Mouse (Mus musculus) myocyte (in vitro differentiated cells): ENCODE measurements at regions not wholly inside any gene's neighbourhood (a gene's known extent, or its start where the extent isn't known, plus 50 kb on each side); places are given as distances from the start of the nearest gene placed in this dataset.
A peak's percentile ranks its signal among the peaks of the same experiment; 100 is the strongest.

Experiments used
- H3K27me3 ChIP-seq: one replicate; pipeline ENCODE4 v1.6.1; 2011; ENCODE audit not compliant: control insufficient read depth, insufficient read depth, insufficient read length
- H3K36me3 ChIP-seq: one replicate; pipeline ENCODE4 v1.6.1; 2011; ENCODE audit not compliant: control insufficient read depth, insufficient read depth
- H3K4me2 ChIP-seq: one replicate; pipeline ENCODE4 v1.6.1; 2011; ENCODE audit warnings: low read depth, control low read depth
- H3K4me3 ChIP-seq: one replicate; pipeline ENCODE4 v1.5.1; 2011; ENCODE audit warnings: mild to moderate bottlenecking, control low read depth, moderate library complexity
- H3K79me2 ChIP-seq: one replicate; pipeline ENCODE4 v1.6.1; 2011; ENCODE audit not compliant: control insufficient read depth, insufficient read depth
- H3ac ChIP-seq: one replicate; pipeline ENCODE4 v1.6.1; 2011; ENCODE audit not compliant: control insufficient read depth, insufficient read length
- CEBPB ChIP-seq: IDR thresholded peaks from 2 replicates; pipeline ENCODE4 v1.6.1; 2011; ENCODE audit warnings: mild to moderate bottlenecking, moderate library complexity; ENCODE audit not compliant: poor library complexity, insufficient read depth, severe bottlenecking
- E2F4 ChIP-seq: IDR thresholded peaks from one replicate; pipeline ENCODE4 v1.6.1; 2011; ENCODE audit warnings: mild to moderate bottlenecking, control low read depth, moderate library complexity; ENCODE audit not compliant: insufficient read depth
- MAX ChIP-seq: IDR thresholded peaks from one replicate; pipeline ENCODE4 v1.6.1; 2011; ENCODE audit warnings: low read depth, mild to moderate bottlenecking, control low read depth
- MYOD1 ChIP-seq, 3 experiments: IDR thresholded peaks; one replicate each; pipeline ENCODE4 v1.6.1; 2011; ENCODE audit warnings: control low read depth in 2 of 3, low read depth in 2 of 3, mild to moderate bottlenecking in 2 of 3, moderate library complexity in 1 of 3; ENCODE audit not compliant: insufficient read length in 2 of 3, control insufficient read depth in 1 of 3
- MYOG ChIP-seq, 3 experiments: IDR thresholded peaks; one replicate each; pipeline ENCODE4 v1.6.1; 2011; ENCODE audit warnings: control low read depth in 2 of 3, low read depth in 2 of 3, mild to moderate bottlenecking in 2 of 3; ENCODE audit not compliant: insufficient read length in 2 of 3, control insufficient read depth in 1 of 3, insufficient read depth in 1 of 3
- POLR2A ChIP-seq: IDR thresholded peaks from one replicate; pipeline ENCODE4 v1.6.1; 2011; ENCODE audit warnings: low read depth, mild to moderate bottlenecking, control low read depth, moderate library complexity; ENCODE audit not compliant: insufficient read length
- POLR2AphosphoS2 ChIP-seq: IDR thresholded peaks from one replicate; pipeline ENCODE4 v1.6.1; 2011; ENCODE audit warnings: low read depth, control low read depth; ENCODE audit not compliant: insufficient read length
- REST ChIP-seq: IDR thresholded peaks from one replicate; pipeline ENCODE4 v1.6.1; 2011; ENCODE audit warnings: mild to moderate bottlenecking, control low read depth, moderate library complexity; ENCODE audit not compliant: insufficient read depth, insufficient read length
- SRF ChIP-seq: IDR thresholded peaks from one replicate; pipeline ENCODE4 v1.6.1; 2011; ENCODE audit warnings: low read depth; ENCODE audit not compliant: control insufficient read depth, insufficient read length
- TCF12 ChIP-seq: IDR thresholded peaks from one replicate; pipeline ENCODE4 v1.6.1; 2011; ENCODE audit warnings: mild to moderate bottlenecking, control low read depth; ENCODE audit not compliant: poor library complexity, insufficient read depth, severe bottlenecking
- TCF3 ChIP-seq: IDR thresholded peaks from one replicate; pipeline ENCODE4 v1.6.1; 2011; ENCODE audit warnings: low read depth, control low read depth; ENCODE audit not compliant: insufficient read length
- USF1 ChIP-seq: IDR thresholded peaks from one replicate; pipeline ENCODE4 v1.6.1; 2011; ENCODE audit warnings: low read depth, mild to moderate bottlenecking, control low read depth, moderate library complexity

DNA sequence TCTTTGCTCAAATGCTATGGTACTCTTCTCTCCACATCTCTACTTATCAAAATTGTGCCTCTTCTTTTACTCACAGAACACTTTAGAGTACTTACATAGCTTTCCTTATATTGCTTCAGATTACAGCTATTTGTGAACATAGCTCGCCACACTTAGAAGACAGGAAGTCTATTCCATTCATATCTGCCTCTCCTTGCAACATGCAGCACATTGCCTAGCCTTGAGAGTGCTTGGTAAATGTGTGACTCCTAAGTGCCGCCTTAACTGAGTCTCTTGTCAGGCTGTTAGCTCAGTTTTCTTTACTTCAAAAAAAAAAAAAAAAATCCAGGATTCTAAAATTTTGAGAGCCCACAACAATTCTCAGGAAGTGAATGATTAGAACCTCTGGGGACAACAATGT, 958.3 kb downstream of the Fam19a2 start:
- H3K4me3 ChIP-seq = no peak overlapping the region
- H3ac ChIP-seq = no peak overlapping the region
- TF ChIP-seq USF1 = no peak
- TF ChIP-seq TCF12 = no peak
- TF ChIP-seq POLR2AphosphoS2 = no peak
- no peak for TF ChIP-seq MAX
- no peak for TF ChIP-seq REST
- no peak for TF ChIP-seq TCF3
- no peak for TF ChIP-seq CEBPB
- no peak for TF ChIP-seq MYOD1 (IDR thresholded peaks at IDR 0.05; ENCODE audit: control insufficient read depth in 1 of 3, insufficient read length in 2 of 3, low read depth in 2 of 3)
- no peak for TF ChIP-seq POLR2A
- no peak for TF ChIP-seq SRF
- TF ChIP-seq MYOG (IDR thresholded peaks at IDR 0.05; ENCODE audit: control insufficient read depth in 1 of 3, insufficient read depth in 1 of 3, insufficient read length in 2 of 3, low read depth in 2 of 3) = no peak
- TF ChIP-seq E2F4 = no peak
- H3K36me3 ChIP-seq = no peaks in the 10 kb centered on the region
- no peaks in the 10 kb centered on the region for H3K27me3 ChIP-seq
- no peak overlapping the region for H3K4me2 ChIP-seq
- no peaks in the 10 kb centered on the region for H3K79me2 ChIP-seq

DNA sequence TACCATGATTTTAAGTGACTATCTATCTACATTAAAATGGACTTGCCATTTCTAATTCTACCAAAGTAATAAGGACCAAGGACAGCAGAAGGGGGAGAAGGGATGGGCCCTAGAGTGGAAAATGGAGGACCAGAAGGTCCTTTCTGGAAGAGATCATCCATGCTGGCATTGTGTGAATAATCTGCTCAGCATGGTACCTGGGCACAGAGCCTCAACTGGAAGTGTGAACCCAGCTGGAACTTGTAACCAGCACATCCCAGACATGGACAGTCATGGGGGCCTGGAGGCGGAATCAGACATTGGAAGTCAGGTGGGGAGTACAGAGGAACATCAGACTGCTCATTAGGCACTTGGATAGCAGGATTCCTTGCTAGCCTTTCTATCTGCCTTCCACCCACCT, 963.3 kb downstream of the Fam19a2 start:
- no peaks in the 10 kb centered on the region for H3K79me2 ChIP-seq
- no peaks in the 10 kb centered on the region for H3K36me3 ChIP-seq
- no peaks in the 10 kb centered on the region for H3K27me3 ChIP-seq
- no peak for TF ChIP-seq MYOG (IDR thresholded peaks at IDR 0.05; ENCODE audit: control insufficient read depth in 1 of 3, insufficient read depth in 1 of 3, insufficient read length in 2 of 3, low read depth in 2 of 3)
- no peak for TF ChIP-seq MYOD1 (IDR thresholded peaks at IDR 0.05; ENCODE audit: control insufficient read depth in 1 of 3, insufficient read length in 2 of 3, low read depth in 2 of 3)
- TF ChIP-seq POLR2A = no peak
- TF ChIP-seq E2F4 = no peak
- TF ChIP-seq SRF = no peak
- no peak for TF ChIP-seq TCF12
- TF ChIP-seq CEBPB = no peak
- TF ChIP-seq TCF3 = no peak
- no peak for TF ChIP-seq REST
- no peak for TF ChIP-seq USF1
- H3ac ChIP-seq = no peak overlapping the region
- no peak overlapping the region for H3K4me3 ChIP-seq
- H3K4me2 ChIP-seq = no peak overlapping the region

DNA sequence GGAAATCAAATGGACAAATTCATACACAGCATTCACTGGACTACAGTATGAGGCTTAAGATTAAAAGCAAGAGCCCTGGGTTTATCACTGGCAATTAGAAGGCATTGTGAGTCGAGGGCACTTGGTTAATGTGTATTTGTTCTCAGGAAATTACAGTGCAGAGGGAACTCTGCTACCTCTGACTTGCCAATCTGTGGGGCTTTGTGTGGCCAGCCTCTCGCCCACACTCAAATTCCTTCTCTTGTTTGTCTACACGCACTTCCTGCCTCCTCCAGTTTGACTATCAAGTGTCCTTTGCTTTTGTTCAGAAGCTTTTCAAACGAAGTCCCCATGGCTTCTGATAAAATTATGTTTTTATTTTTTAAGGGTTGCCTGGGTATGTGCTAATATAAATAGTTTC, 985.6 kb downstream of the Fam19a2 start:
- H3K79me2 ChIP-seq = no peaks in the 10 kb centered on the region
- no peaks in the 10 kb centered on the region for H3K36me3 ChIP-seq
- no peak overlapping the region for H3ac ChIP-seq
- no peak overlapping the region for H3K4me3 ChIP-seq
- no peak for TF ChIP-seq MYOD1 (IDR thresholded peaks at IDR 0.05; ENCODE audit: control insufficient read depth in 1 of 3, insufficient read length in 2 of 3, low read depth in 2 of 3)
- no peak for TF ChIP-seq E2F4
- no peak for TF ChIP-seq CEBPB
- no peak for TF ChIP-seq REST
- no peak for TF ChIP-seq TCF3
- no peak for TF ChIP-seq POLR2AphosphoS2
- TF ChIP-seq TCF12 = no peak
- TF ChIP-seq USF1 = no peak
- H3K27me3 ChIP-seq = no peaks in the 10 kb centered on the region
- peak overlapping the region; percentile 33 for H3K4me2 ChIP-seq

DNA sequence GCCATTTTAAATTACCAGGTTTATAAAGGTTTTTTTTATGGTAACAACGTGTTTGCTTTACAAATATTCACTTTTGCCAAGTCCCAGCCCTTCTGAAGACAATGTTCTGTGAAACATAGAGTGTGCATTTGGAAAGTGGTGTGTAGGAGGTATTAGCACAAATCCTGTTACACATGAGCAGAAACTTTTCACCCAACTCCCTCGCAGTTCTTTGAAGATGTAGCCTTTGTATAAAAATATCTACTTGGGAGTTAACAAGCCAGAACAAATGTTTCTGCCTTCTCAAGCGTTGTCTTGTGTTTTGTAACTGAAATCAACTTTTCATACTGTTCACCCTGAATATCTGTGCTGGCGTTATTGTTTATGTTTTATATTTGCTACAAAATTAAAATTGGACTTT, 986.2 kb downstream of the Fam19a2 start:
- Histone ChIP-seq H3K27me3 (no peaks in the 10 kb centered on the region), H3ac (no peak overlapping the region), H3K36me3 (no peaks in the 10 kb centered on the region), H3K4me3 (no peak overlapping the region), H3K79me2 (no peaks in the 10 kb centered on the region), H3K4me2 (peak overlapping the region; percentile 33)
- TF ChIP-seq TCF12 (no peak), SRF (no peak), MYOG (IDR thresholded peaks at IDR 0.05; ENCODE audit: control insufficient read depth in 1 of 3, insufficient read depth in 1 of 3, insufficient read length in 2 of 3, low read depth in 2 of 3) (no peak), MYOD1 (IDR thresholded peaks at IDR 0.05; ENCODE audit: control insufficient read depth in 1 of 3, insufficient read length in 2 of 3, low read depth in 2 of 3) (no peak), REST (no peak), CEBPB (no peak), TCF3 (no peak), USF1 (no peak), POLR2A (no peak), E2F4 (no peak), POLR2AphosphoS2 (no peak), MAX (no peak)

DNA sequence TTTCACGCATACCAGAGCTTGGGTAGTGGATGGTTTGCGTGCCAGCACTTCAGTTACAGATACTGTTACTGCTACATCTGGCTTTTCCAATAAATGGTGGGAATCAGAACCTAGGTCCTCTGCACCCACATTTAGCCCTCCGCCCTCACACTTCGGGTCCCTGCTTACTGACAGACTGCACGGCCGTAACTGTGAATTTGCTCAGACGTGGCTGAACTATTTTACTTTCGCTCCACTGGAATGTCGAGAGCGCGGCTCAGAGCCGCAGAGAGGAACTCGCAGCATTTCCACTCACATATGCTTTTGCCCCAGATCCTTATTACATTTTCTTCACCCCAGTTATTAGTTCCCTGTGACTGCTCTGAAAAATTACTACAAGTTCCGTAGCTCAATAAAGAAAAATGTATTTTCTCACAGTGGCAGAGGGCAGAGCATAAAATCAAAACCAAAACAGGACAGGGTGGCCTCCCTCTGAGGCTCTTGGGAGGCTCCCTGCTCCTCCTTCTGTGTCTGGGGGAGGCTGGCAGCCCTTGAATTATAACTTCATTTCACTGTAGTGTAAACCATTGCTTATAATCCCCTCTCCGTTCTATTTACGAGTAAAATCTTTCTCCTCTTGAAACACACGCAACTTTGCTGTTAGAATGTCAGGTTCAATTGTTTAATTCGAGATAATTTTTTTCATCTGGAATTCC, 1024.7 kb downstream of the Fam19a2 start:
- Histone ChIP-seq H3K27me3 (no peaks in the 10 kb centered on the region), H3K4me2 (peak overlapping the region; percentile 67), H3K4me3 (peak overlapping the region; percentile 12), H3ac (no peak overlapping the region), H3K79me2 (no peaks in the 10 kb centered on the region), H3K36me3 (no peaks in the 10 kb centered on the region)
- TF ChIP-seq MYOD1 (IDR thresholded peaks at IDR 0.05; ENCODE audit: control insufficient read depth in 1 of 3, insufficient read length in 2 of 3, low read depth in 2 of 3) (no peak), CEBPB (no peak), POLR2AphosphoS2 (no peak), MAX (no peak), REST (no peak), USF1 (no peak), POLR2A (no peak), TCF12 (no peak), TCF3 (no peak), E2F4 (no peak), SRF (no peak), MYOG (IDR thresholded peaks at IDR 0.05; ENCODE audit: control insufficient read depth in 1 of 3, insufficient read depth in 1 of 3, insufficient read length in 2 of 3, low read depth in 2 of 3) (no peak)
